Mouse (Mus musculus) megakaryocyte progenitor cell, adult 5-6 weeks (primary cell): ENCODE measurements around the gene Cd300ld5. TPM values are rescaled to one million over a fixed set of nuclear protein-coding genes. Genes with fewer than 3 reads are reported as not detected.
"Not testable (repeated sequence)": the region's sequence is repeated elsewhere in the genome, so short reads cannot be mapped to it uniquely, and the experiment has no call there.

ENCODE experiments used
- ATAC-seq: replicated peaks from 2 replicates; pipeline ENCODE4 v1.8.0; 2016; ENCODE audit warnings: mild to moderate bottlenecking, moderate TSS enrichment, inconsistent platforms; ENCODE audit not compliant: poor library complexity
- total RNA-seq, 2 experiments: library from RNA; stranded (forward) in 1 of 2; stranded (reverse) in 1 of 2; fragments of 157-497, 149-512 nt in 1 of 2; fragments of 200-1000 nt in 1 of 2; gene quantifications; 2 replicates each; pipeline versions ENCODE4 v1.2.3 to v1.2.4; 2015 to 2017

Gene Cd300ld5
- total RNA-seq (2015) = 0.22 TPM in 1 of 2 replicates, not detected in the other
- total RNA-seq (2017) = not detected in 2 replicates

- ATAC-seq = not testable (repeated sequence)
Measured at GRCm38 (mm10) chr11:115037669-115038068, at the start of gene Cd300ld5. Gene Cd300ld5, minus strand, starts transcription at chr11:115037769.

GRCm38 (mm10) chr11:115086213-115086612, 48.6 kb upstream of the Cd300ld5 start:
- no peak for ATAC-seq

GRCm38 (mm10) chr11:115085064-115085463, 47.5 kb upstream of the Cd300ld5 start:
- ATAC-seq = no peak

GRCm38 (mm10) chr11:115084595-115084994, 47.0 kb upstream of the Cd300ld5 start:
- ATAC-seq = no peak

- ATAC-seq = peak; percentile 86
Measured at GRCm38 (mm10) chr11:115083376-115084139, 46.0 kb upstream of the Cd300ld5 start.

- ATAC-seq = no peak
Measured at GRCm38 (mm10) chr11:115082196-115082595, 44.6 kb upstream of the Cd300ld5 start.

- ATAC-seq = no peak
Measured at GRCm38 (mm10) chr11:115081373-115081772, 43.8 kb upstream of the Cd300ld5 start.

- peak; percentile 73 for ATAC-seq
Measured at GRCm38 (mm10) chr11:115080886-115081285, 43.3 kb upstream of the Cd300ld5 start.

- ATAC-seq = no peak
Measured at GRCm38 (mm10) chr11:115078680-115079079, 41.1 kb upstream of the Cd300ld5 start.

GRCm38 (mm10) chr11:115077436-115077835, 39.9 kb upstream of the Cd300ld5 start:
- ATAC-seq = no peak

- no peak for ATAC-seq
Measured at GRCm38 (mm10) chr11:115075859-115076258, 38.3 kb upstream of the Cd300ld5 start.

GRCm38 (mm10) chr11:115075407-115075806, 37.8 kb upstream of the Cd300ld5 start:
- ATAC-seq = no peak

- no peak for ATAC-seq
Measured at GRCm38 (mm10) chr11:115073002-115073401, 35.4 kb upstream of the Cd300ld5 start.

- peak; percentile 68 for ATAC-seq
Measured at GRCm38 (mm10) chr11:115071631-115072294, 34.2 kb upstream of the Cd300ld5 start.

GRCm38 (mm10) chr11:115071015-115071551, 33.5 kb upstream of the Cd300ld5 start:
- no peak for ATAC-seq

GRCm38 (mm10) chr11:115066768-115067167, 29.2 kb upstream of the Cd300ld5 start:
- ATAC-seq = peak; percentile 60

GRCm38 (mm10) chr11:115062077-115062476, 24.5 kb upstream of the Cd300ld5 start, which contains the start of gene Cd300e:
Gene Cd300e, minus strand, starts transcription at chr11:115062177.
- ATAC-seq = peak; percentile 21; the same call in 1 of the 2 replicates

GRCm38 (mm10) chr11:115059797-115060196, 22.2 kb upstream of the Cd300ld5 start:
- ATAC-seq = peak; percentile 57

- ATAC-seq = no peak; the same call in 1 of the 2 replicates
Measured at GRCm38 (mm10) chr11:115058701-115059100, 21.1 kb upstream of the Cd300ld5 start.

GRCm38 (mm10) chr11:115054537-115054936, 17.0 kb upstream of the Cd300ld5 start:
- ATAC-seq = no peak

GRCm38 (mm10) chr11:115052991-115053390, 15.4 kb upstream of the Cd300ld5 start:
- no peak for ATAC-seq

- peak; percentile 88 for ATAC-seq
Measured at GRCm38 (mm10) chr11:115052206-115052605, 14.6 kb upstream of the Cd300ld5 start.
